Mouse (Mus musculus): ENCODE results near the gene Snx20.

DNA sequence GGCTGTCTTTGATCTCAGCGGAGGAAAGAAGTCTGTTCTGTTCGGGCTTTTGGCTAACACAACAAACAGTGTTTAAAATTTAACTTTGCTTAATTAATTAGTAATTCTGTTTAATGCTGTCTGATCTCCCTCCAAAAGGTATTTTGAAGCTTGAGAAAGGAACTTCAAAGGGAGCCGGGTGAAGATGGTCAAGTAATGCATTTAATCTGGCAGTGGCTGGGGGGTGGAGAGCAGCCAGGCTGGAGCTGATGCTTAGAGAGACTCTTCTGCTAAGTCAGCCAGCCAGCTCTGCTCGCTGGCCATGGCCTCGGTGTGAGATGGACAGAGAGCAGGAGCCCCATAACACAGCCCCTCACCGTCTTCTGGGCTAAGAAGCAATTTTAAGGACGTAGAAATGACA is 56.7 kb downstream of the Snx20 start:
- TF ChIP-seq CTCF (IDR thresholded peaks at IDR 0.05; ENCODE audit: low read depth) (no peak), EP300 (IDR thresholded peaks at IDR 0.05; ENCODE audit: low read depth) (no peak)

Data from heart, postnatal 0 days (tissue).